Mouse (Mus musculus): ENCODE results near the gene Tut1. TPM values are rescaled to one million over a fixed set of nuclear protein-coding genes. Genes with fewer than 3 reads are reported as not detected.

Tut1 gene
- total and polyA plus RNA-seq, 2 experiments from 2014 or later = 15.1 to 19.0 TPM

DNA sequence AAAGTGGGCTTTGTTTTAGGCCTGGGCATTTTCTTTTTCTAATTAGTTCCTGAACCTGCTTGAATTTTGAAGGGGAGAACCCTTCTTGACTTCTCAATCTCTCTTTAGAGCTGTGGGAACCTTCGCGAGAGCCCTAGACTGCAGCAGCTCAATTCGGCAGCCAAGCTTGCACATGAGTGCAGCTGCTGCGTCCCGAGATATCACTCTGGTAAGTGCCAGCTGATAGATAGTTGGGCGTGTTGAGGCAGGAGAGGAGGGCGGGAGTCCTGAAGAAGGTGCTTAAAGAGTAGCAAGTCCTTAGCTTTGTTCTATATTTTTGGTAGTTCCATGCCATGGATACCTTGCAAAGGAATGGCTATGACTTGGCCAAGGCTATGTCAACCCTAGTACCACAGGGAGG is 6.7 kb upstream of the Tut1 start:
- DNase-seq (ENCODE audit: low spot score) (no peak), ATAC-seq (ENCODE audit: low FRiP score) (no peak)
- Histone ChIP-seq H3K4me3 (ENCODE audit: low read depth, low read length) (no peak overlapping the region), H3K4me2 (ENCODE audit: low read depth, low read length, poor library complexity, severe bottlenecking) (no peak overlapping the region), H3K9ac (replicated peaks; ENCODE audit: low read length, poor library complexity, severe bottlenecking) (no peak overlapping the region), H3K4me1 (ENCODE audit: insufficient read depth, low read length) (no peaks in the 10 kb centered on the region), H3K9me3 (ENCODE audit: low read length) (no peaks in the 10 kb centered on the region), H3K27me3 (ENCODE audit: insufficient read depth, low read length) (no peaks in the 10 kb centered on the region), H3K36me3 (ENCODE audit: insufficient read depth, low read length) (peaks cover 56% of the 10 kb centered on the region), H3K27ac (ENCODE audit: low read depth, low read length) (no peak overlapping the region)
- 94% methylated on average over 7 of the region's 7 CpGs for WGBS
- no peak for TF ChIP-seq CTCF (IDR thresholded peaks at IDR 0.05)

DNA sequence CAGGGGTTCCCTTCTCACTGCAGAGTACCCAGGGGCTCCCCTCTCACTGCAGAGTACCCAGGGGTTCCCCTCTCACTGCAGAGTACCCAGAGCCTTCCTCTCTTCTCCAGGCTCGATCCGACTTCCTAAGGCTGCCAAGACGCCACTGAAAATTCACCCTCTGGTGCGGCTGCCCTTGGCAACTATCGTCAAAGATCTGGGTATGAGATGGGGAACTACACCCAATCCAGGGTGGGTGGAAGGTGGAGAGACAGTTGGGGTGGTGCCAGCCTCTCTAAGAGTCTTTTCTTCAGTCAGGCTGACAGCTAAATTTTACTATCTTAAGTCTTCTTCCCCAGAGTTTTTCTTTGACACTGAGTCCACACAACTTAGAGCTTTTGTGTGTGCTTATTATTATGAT is 3.5 kb upstream of the Tut1 start:
- Histone ChIP-seq H3K36me3 (ENCODE audit: insufficient read depth, low read length) (peaks cover 60% of the 10 kb centered on the region), H3K4me2 (ENCODE audit: low read depth, low read length, poor library complexity, severe bottlenecking) (no peak overlapping the region), H3K27me3 (ENCODE audit: insufficient read depth, low read length) (no peaks in the 10 kb centered on the region), H3K4me3 (ENCODE audit: low read depth, low read length) (no peak overlapping the region), H3K27ac (ENCODE audit: low read depth, low read length) (no peak overlapping the region), H3K4me1 (ENCODE audit: insufficient read depth, low read length) (no peaks in the 10 kb centered on the region; the same call in 1 of the 2 replicates), H3K9ac (replicated peaks; ENCODE audit: low read length, poor library complexity, severe bottlenecking) (no peak overlapping the region), H3K9me3 (ENCODE audit: low read length) (no peaks in the 10 kb centered on the region)
- ATAC-seq (ENCODE audit: low FRiP score) (no peak), DNase-seq (ENCODE audit: low spot score) (no peak)
- WGBS = 91% methylated on average over 5 of the region's 5 CpGs
- TF ChIP-seq CTCF (IDR thresholded peaks at IDR 0.05) = no peak

DNA sequence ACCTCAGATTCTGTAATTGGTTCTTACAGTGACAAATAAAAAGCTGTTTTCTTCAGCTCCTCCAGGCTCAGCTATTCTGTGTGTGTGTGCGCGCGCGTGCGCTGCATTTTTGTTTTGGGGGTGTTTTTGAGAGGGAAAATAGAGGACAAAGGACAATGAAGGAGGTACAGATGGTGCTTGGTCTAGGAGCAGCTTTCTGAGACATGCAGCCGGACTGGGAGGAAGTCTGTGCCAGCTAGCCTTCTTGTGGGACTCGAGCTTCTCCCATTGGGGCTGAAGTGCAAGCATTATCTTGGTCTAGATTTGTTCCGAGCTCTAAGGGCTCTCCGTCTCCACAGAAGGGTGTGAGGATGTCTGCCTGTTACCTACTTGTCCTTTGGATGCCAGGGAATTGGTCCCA is 1.4 kb upstream of the Tut1 start:
- Histone ChIP-seq H3K27ac (ENCODE audit: low read depth, low read length) (0 out of 2 replicates have a peak overlapping the region, but pooled peaks have one; percentile 69), H3K27me3 (ENCODE audit: insufficient read depth, low read length) (no peaks in the 10 kb centered on the region), H3K9me3 (ENCODE audit: low read length) (no peaks in the 10 kb centered on the region), H3K4me1 (ENCODE audit: insufficient read depth, low read length) (no peaks in the 10 kb centered on the region; the same call in 1 of the 2 replicates), H3K4me3 (ENCODE audit: low read depth, low read length) (no peak overlapping the region), H3K4me2 (ENCODE audit: low read depth, low read length, poor library complexity, severe bottlenecking) (no peak overlapping the region), H3K36me3 (ENCODE audit: insufficient read depth, low read length) (peaks cover 47% of the 10 kb centered on the region), H3K9ac (replicated peaks; ENCODE audit: low read length, poor library complexity, severe bottlenecking) (no peak overlapping the region)
- DNase-seq (ENCODE audit: low spot score) (peak; percentile 34), ATAC-seq (ENCODE audit: low FRiP score) (no peak)
- no peak for TF ChIP-seq CTCF (IDR thresholded peaks at IDR 0.05)
- WGBS = 81% methylated on average over 9 of the region's 9 CpGs

DNA sequence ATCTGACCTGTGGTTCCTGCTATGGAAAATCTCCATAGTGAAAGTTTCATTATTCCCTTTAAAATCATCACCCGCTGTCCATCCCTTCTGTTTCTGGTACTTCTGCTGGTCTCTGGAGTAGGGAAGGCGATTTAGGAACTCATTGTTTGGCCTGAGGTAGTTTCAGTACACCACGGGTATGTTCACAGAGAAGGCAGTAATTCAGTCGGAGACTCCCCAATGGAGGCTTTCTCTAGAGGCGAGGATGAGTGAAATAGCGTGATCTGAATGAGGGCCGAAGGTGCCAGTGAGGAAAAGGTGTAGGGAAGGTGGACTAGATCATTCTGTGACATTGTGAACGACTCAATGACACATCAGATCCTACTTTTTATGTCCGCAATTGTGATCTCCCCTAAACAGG is 524 bp downstream of the Tut1 start:
- Histone ChIP-seq H3K4me2 (ENCODE audit: low read depth, low read length, poor library complexity, severe bottlenecking) (peak overlapping the region; percentile 59), H3K36me3 (ENCODE audit: insufficient read depth, low read length) (peaks cover 30% of the 10 kb centered on the region), H3K9me3 (ENCODE audit: low read length) (no peaks in the 10 kb centered on the region), H3K9ac (replicated peaks; ENCODE audit: low read length, poor library complexity, severe bottlenecking) (peak overlapping the region; percentile 65), H3K27ac (ENCODE audit: low read depth, low read length) (peak overlapping the region; percentile 65), H3K4me3 (ENCODE audit: low read depth, low read length) (peak overlapping the region; percentile 63), H3K4me1 (ENCODE audit: insufficient read depth, low read length) (no peaks in the 10 kb centered on the region; the same call in 1 of the 2 replicates), H3K27me3 (ENCODE audit: insufficient read depth, low read length) (no peaks in the 10 kb centered on the region)
- TF ChIP-seq CTCF (IDR thresholded peaks at IDR 0.05) = no peak
- 7% methylated on average over 9 of the region's 9 CpGs for WGBS
- ATAC-seq (ENCODE audit: low FRiP score) (no peak), DNase-seq (ENCODE audit: low spot score) (no peak)

DNA sequence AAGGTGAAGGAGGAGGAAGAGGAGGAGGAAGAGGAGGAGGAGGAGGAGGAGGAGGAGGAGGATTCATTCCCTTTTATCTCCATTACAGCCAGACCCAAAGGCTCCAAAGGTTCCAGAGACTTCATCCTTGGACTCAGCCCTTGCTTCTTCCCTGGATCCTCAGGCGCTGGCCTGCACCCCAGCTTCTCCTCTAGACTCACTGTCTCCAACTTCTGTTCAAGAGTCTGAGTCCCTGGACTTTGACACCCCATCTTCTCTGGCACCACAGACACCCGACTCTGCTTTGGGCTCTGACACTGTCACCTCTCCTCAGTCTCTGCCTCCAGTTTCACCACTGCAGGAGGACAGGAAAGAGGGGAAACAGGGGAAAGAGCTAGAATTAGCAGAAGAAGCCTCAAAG is 8.6 kb downstream of the Tut1 start:
- no peak for TF ChIP-seq CTCF (IDR thresholded peaks at IDR 0.05)
- DNase-seq (ENCODE audit: low spot score) (no peak), ATAC-seq (ENCODE audit: low FRiP score) (no peak)
- no peaks in the 10 kb centered on the region for H3K4me1 ChIP-seq (ENCODE audit: insufficient read depth, low read length)
- 90% methylated on average over 2 of the region's 2 CpGs for WGBS
- H3K27ac ChIP-seq (ENCODE audit: low read depth, low read length) = no peak overlapping the region
- H3K9me3 ChIP-seq (ENCODE audit: low read length) = no peaks in the 10 kb centered on the region
- no peak overlapping the region for H3K4me3 ChIP-seq (ENCODE audit: low read depth, low read length)
- H3K4me2 ChIP-seq (ENCODE audit: low read depth, low read length, poor library complexity, severe bottlenecking) = no peak overlapping the region
- H3K36me3 ChIP-seq (ENCODE audit: insufficient read depth, low read length) = peaks cover 64% of the 10 kb centered on the region
- H3K9ac ChIP-seq (replicated peaks; ENCODE audit: low read length, poor library complexity, severe bottlenecking) = 0 out of 2 replicates have a peak overlapping the region, but pooled peaks have one; percentile 13
- H3K27me3 ChIP-seq (ENCODE audit: insufficient read depth, low read length) = no peaks in the 10 kb centered on the region

DNA sequence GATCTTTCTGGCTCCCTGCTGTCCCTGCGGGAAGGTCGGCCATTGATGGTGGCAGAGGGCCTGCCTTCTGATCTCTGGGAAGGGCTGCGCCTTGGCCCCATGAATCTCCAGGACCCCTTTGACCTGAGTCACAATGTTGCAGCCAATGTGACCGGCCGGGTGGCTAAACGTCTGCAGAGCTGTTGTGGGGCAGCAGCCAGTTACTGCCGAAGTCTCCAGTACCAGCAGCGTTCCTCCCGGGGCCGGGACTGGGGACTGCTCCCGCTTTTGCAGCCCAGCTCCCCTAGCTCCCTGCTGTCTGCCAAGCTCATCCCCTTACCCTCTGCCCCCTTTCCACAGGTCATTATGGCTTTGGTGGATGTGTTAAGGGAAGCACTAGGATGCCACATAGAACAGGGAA is 11.4 kb downstream of the Tut1 start:
- DNase-seq (ENCODE audit: low spot score) (no peak), ATAC-seq (ENCODE audit: low FRiP score) (no peak)
- Histone ChIP-seq H3K4me1 (ENCODE audit: insufficient read depth, low read length) (no peaks in the 10 kb centered on the region), H3K27ac (ENCODE audit: low read depth, low read length) (no peak overlapping the region), H3K4me3 (ENCODE audit: low read depth, low read length) (no peak overlapping the region), H3K9me3 (ENCODE audit: low read length) (no peaks in the 10 kb centered on the region), H3K9ac (replicated peaks; ENCODE audit: low read length, poor library complexity, severe bottlenecking) (no peak overlapping the region), H3K27me3 (ENCODE audit: insufficient read depth, low read length) (no peaks in the 10 kb centered on the region), H3K36me3 (ENCODE audit: insufficient read depth, low read length) (peaks cover 60% of the 10 kb centered on the region), H3K4me2 (ENCODE audit: low read depth, low read length, poor library complexity, severe bottlenecking) (no peak overlapping the region)
- TF ChIP-seq CTCF (IDR thresholded peaks at IDR 0.05) = no peak
- WGBS = 87% methylated on average over 11 of the region's 11 CpGs
